Mouse (Mus musculus): ENCODE measurements at regions not wholly inside any gene's neighbourhood (a gene's known extent, or its start where the extent isn't known, plus 50 kb on each side); places are given as distances from the start of the nearest gene placed in this dataset.

GRCm38 (mm10) chrX:162345497-162346143 is 186.1 kb upstream of the Nhs start:
- no peak for TF ChIP-seq CTCF (conservative IDR thresholded peaks at IDR 0.05; ENCODE audit: insufficient read depth, insufficient read length, low read depth, low read length)
- TF ChIP-seq POLR2A (IDR thresholded peaks at IDR 0.05; ENCODE audit: low read depth, low read length): no peak
